Mouse (Mus musculus) CH12.LX (cell line): Measurements from ENCODE around the gene Pmf1. TPM values are rescaled to one million over a fixed set of nuclear protein-coding genes. Genes with fewer than 3 reads are reported as not detected.
A peak's percentile ranks its signal among the peaks of the same experiment; 100 is the strongest.
"Not testable (repeated sequence)": the region's sequence is repeated elsewhere in the genome, so short reads cannot be mapped to it uniquely, and the experiment has no call there.

ENCODE experiments used
- DNase-seq: peaks from one replicate; pipeline ENCODE4 v3.0.0-alpha.2; 2013; ENCODE audit errors: extremely low read depth
- H3K27ac ChIP-seq: 2 replicates; pipeline ENCODE4 v1.5.1; 2012; ENCODE audit warnings: low read depth, mild to moderate bottlenecking, control low read depth, moderate library complexity; ENCODE audit not compliant: insufficient read depth
- H3K27me3 ChIP-seq: replicated peaks from 2 replicates; pipeline ENCODE3; 2012; ENCODE audit warnings: inconsistent platforms
- H3K36me3 ChIP-seq, 2 experiments: replicated peaks in 1 of 2; 2 replicates each; pipeline versions ENCODE3 to v1.6.1; 2012; ENCODE audit warnings: inconsistent platforms in 1 of 2, low read length in 1 of 2, mild to moderate bottlenecking in 1 of 2, mixed read lengths in 1 of 2, moderate library complexity in 1 of 2; ENCODE audit not compliant: control insufficient read depth in 1 of 2, insufficient read depth in 1 of 2
- H3K4me1 ChIP-seq, 2 experiments: 2 replicates each; pipeline ENCODE4 v1.6.1; 2012; ENCODE audit warnings: inconsistent platforms in 1 of 2, moderate library complexity in 1 of 2; ENCODE audit not compliant: insufficient read depth in 2 of 2, control insufficient read depth in 1 of 2
- H3K4me2 ChIP-seq: 2 replicates; pipeline ENCODE4 v1.6.1; 2012; ENCODE audit warnings: low read depth, mild to moderate bottlenecking, control low read depth; ENCODE audit not compliant: poor library complexity, insufficient read depth, severe bottlenecking
- H3K4me3 ChIP-seq, 3 experiments: fragments of 150-350 bp in 1 of 3; sonication (generic) in 1 of 3; replicated peaks in 1 of 3; 2 replicates each; pipeline versions ENCODE3 to v1.5.1; 2011 to 2012; ENCODE audit warnings: low read depth in 2 of 3, low read length in 2 of 3, mild to moderate bottlenecking in 2 of 3, moderate library complexity in 2 of 3, control low read depth in 1 of 3, improper control_type of control experiment in 1 of 3, inconsistent platforms in 1 of 3, mixed read lengths in 1 of 3; ENCODE audit not compliant: poor library complexity in 1 of 3
- H3K79me2 ChIP-seq: replicated peaks from 2 replicates; pipeline ENCODE4 v1.6.1; 2012; ENCODE audit warnings: mild to moderate bottlenecking, moderate library complexity; ENCODE audit not compliant: control insufficient read depth, poor library complexity, insufficient read depth, severe bottlenecking; ENCODE audit errors: extremely low read depth
- H3K9ac ChIP-seq: 2 replicates; pipeline ENCODE4 v1.6.1; 2012; ENCODE audit warnings: low read depth, mild to moderate bottlenecking, control low read depth, moderate library complexity; ENCODE audit not compliant: insufficient read depth
- H3K9me3 ChIP-seq: replicated peaks from 2 replicates; pipeline ENCODE3; 2012; ENCODE audit warnings: low read length, inconsistent platforms, mixed read lengths
- POLR2A ChIP-seq: IDR thresholded peaks from 2 replicates; pipeline ENCODE4 v1.6.1; 2011; ENCODE audit warnings: low read depth, mild to moderate bottlenecking, improper control_type of control experiment, low read length
- ZMIZ1 ChIP-seq: IDR thresholded peaks from 2 replicates; pipeline ENCODE4 v1.6.1; 2012; ENCODE audit warnings: low read depth, mild to moderate bottlenecking, inconsistent platforms, low read length, improper control_type of control experiment
- dilution Hi-C: fragments of 300-500 bp; cut with MboI; formaldehyde crosslinking; loops from 2 replicates; pipeline ENCODE4 v1.14.3; 2020; ENCODE audit warnings: low sequenced_read_pairs; ENCODE audit not compliant: extremely low pct_unique_long_range_greater_than_20kb, extremely low pct_ligation_motif_present
- in situ Hi-C: fragments of 300-500 bp; cut with MboI; formaldehyde crosslinking; loops from 3 replicates; pipeline ENCODE4 v1.14.3; 2019; ENCODE audit warnings: low sequenced_read_pairs, low pct_ligation_motif_present, low pct_unique_long_range_greater_than_20kb, mixed read lengths
- polyA plus RNA-seq: library from polyadenylated mRNA; unstranded; fragments of >175 nt; gene quantifications from 2 replicates; pipeline ENCODE4 v1.2.1, GENCODE M21; 2012; ENCODE audit warnings: low read depth; ENCODE audit not compliant: insufficient read length
- total RNA-seq, 2 experiments: library from RNA; depleted of rRNA; stranded (reverse); fragments of 300-350 nt in 1 of 2; fragments of >200 nt in 1 of 2; gene quantifications; 2 replicates each; pipeline ENCODE4 v1.2.3; 2012 to 2014

The Pmf1 gene
- total and polyA plus RNA-seq, 3 experiments: 99.9 to 144 (median 104) TPM

- TF ChIP-seq POLR2A (peak; percentile 42), ZMIZ1 (peak; percentile 25; the same call in 1 of the 2 replicates)
- TF ChIP-seq, all 38 proteins: peak for 2; not testable (repeated sequence) for 36
- H3K79me2 ChIP-seq, H3K27ac ChIP-seq, H3K4me3 ChIP-seq, in situ Hi-C loops, H3K27me3 ChIP-seq, H3K4me1 ChIP-seq, H3K4me2 ChIP-seq, dilution Hi-C loops, H3K9ac ChIP-seq, H3K9me3 ChIP-seq, H3K36me3 ChIP-seq: not testable (repeated sequence)
- DNase-seq: peak; percentile 33
Measured at GRCm38 (mm10) chr3:88375750-88376626, 34.1 kb downstream of the Pmf1 start.

- in situ Hi-C loops, H3K79me2 ChIP-seq, H3K9me3 ChIP-seq, H3K9ac ChIP-seq, DNase-seq, H3K4me1 ChIP-seq, H3K4me2 ChIP-seq, H3K4me3 ChIP-seq, H3K36me3 ChIP-seq, H3K27me3 ChIP-seq, dilution Hi-C loops, H3K27ac ChIP-seq: not testable (repeated sequence)
Measured at GRCm38 (mm10) chr3:88372643-88373042, 37.5 kb downstream of the Pmf1 start, which contains the start of gene Bglap3. Gene Bglap3, minus strand, starts transcription at chr3:88372743.

GRCm38 (mm10) chr3:88368511-88368910, 41.6 kb downstream of the Pmf1 start:
- H3K27ac ChIP-seq, H3K4me1 ChIP-seq, in situ Hi-C loops, H3K9ac ChIP-seq, H3K4me3 ChIP-seq, H3K27me3 ChIP-seq, dilution Hi-C loops, DNase-seq, H3K79me2 ChIP-seq, H3K4me2 ChIP-seq, H3K9me3 ChIP-seq: not testable (repeated sequence)
- peaks cover 0 to 22% of the 10 kb centered on the region in 2 experiments for H3K36me3 ChIP-seq

GRCm38 (mm10) chr3:88367517-88367916, 42.6 kb downstream of the Pmf1 start:
- H3K4me1 ChIP-seq, H3K4me2 ChIP-seq, H3K27ac ChIP-seq, in situ Hi-C loops, H3K79me2 ChIP-seq, dilution Hi-C loops, H3K4me3 ChIP-seq, H3K9me3 ChIP-seq, DNase-seq, H3K27me3 ChIP-seq, H3K9ac ChIP-seq: not testable (repeated sequence)
- peaks cover 3 to 32% of the 10 kb centered on the region in 2 experiments for H3K36me3 ChIP-seq

- H3K4me3 ChIP-seq, H3K27ac ChIP-seq, H3K4me2 ChIP-seq, DNase-seq, dilution Hi-C loops, H3K79me2 ChIP-seq, H3K9me3 ChIP-seq, H3K4me1 ChIP-seq, H3K9ac ChIP-seq, in situ Hi-C loops, H3K27me3 ChIP-seq: not testable (repeated sequence)
- H3K36me3 ChIP-seq: peaks cover 9 to 38% of the 10 kb centered on the region in 2 experiments
Measured at GRCm38 (mm10) chr3:88366830-88367428, 43.2 kb downstream of the Pmf1 start.
